Mouse (Mus musculus) limb, embryonic 12.5 days (tissue): ENCODE data around the gene Prrxl1. TPM values are rescaled to one million over a fixed set of nuclear protein-coding genes. Genes with fewer than 3 reads are reported as not detected.
A peak's percentile ranks its signal among the peaks of the same experiment; 100 is the strongest.

Experiments
- ATAC-seq: fragments of 200-750 bp; cut with Nextera tagmentation; 2 replicates; pipeline ENCODE4 v1.8.0; 2017; ENCODE audit warnings: low read depth, moderate TSS enrichment; ENCODE audit not compliant: insufficient number of reproducible peaks, insufficient read depth, low FRiP score, low TSS enrichment
- H3K27ac ChIP-seq: fragments of 300-500 bp; sonication (generic); 2 replicates; pipeline ENCODE4 v1.5.1; 2016; ENCODE audit warnings: mild to moderate bottlenecking, moderate library complexity
- H3K27me3 ChIP-seq: fragments of 300-500 bp; sonication (generic); 2 replicates; pipeline ENCODE4 v1.6.1; 2016; ENCODE audit warnings: mild to moderate bottlenecking, moderate library complexity
- H3K36me3 ChIP-seq: fragments of 300-500 bp; sonication (generic); 2 replicates; pipeline ENCODE4 v1.6.1; 2016; ENCODE audit warnings: mild to moderate bottlenecking, moderate library complexity
- H3K4me1 ChIP-seq: fragments of 300-500 bp; sonication (generic); replicated peaks from 2 replicates; pipeline ENCODE4 v1.6.1; 2016
- H3K4me2 ChIP-seq: fragments of 300-500 bp; sonication (generic); 2 replicates; pipeline ENCODE4 v1.6.1; 2016; ENCODE audit warnings: mild to moderate bottlenecking, moderate library complexity
- H3K4me3 ChIP-seq: fragments of 300-500 bp; sonication (generic); replicated peaks from 2 replicates; pipeline ENCODE4 v1.5.1; 2016; ENCODE audit warnings: mild to moderate bottlenecking
- H3K9ac ChIP-seq: fragments of 300-500 bp; sonication (generic); replicated peaks from 2 replicates; pipeline ENCODE4 v1.6.1; 2016; ENCODE audit warnings: mild to moderate bottlenecking, moderate library complexity
- H3K9me3 ChIP-seq: fragments of 300-500 bp; sonication (generic); 2 replicates; pipeline ENCODE4 v1.6.1; 2016; ENCODE audit warnings: mild to moderate bottlenecking, moderate library complexity
- WGBS: fragments of 180-500 bp; shearing (Covaris S2); methylation state at CpG from one replicate; pipeline ENCODE4 v1.1.7; 2016; 5-methylcytosine and 5-hydroxymethylcytosine counted together
- polyA plus RNA-seq: library from polyadenylated mRNA; unstranded; fragments of >200 nt; fragmentation: Nextera tagmentation; extraction: Ambion mirVana; gene quantifications from 2 replicates; pipeline ENCODE4 v1.2.1, GENCODE M21; 2016

Prrxl1 gene
- polyA plus RNA-seq, 1 experiment from 2014 or later: 0.59 TPM

- Histone ChIP-seq H3K27ac (peak overlapping the region; percentile 67; the same call in 1 of the 2 replicates), H3K36me3 (no peaks in the 10 kb centered on the region), H3K9me3 (no peaks in the 10 kb centered on the region), H3K4me2 (peak overlapping the region; percentile 2; the same call in 1 of the 2 replicates), H3K4me3 (no peak overlapping the region), H3K27me3 (no peaks in the 10 kb centered on the region), H3K4me1 (peaks cover 17% of the 10 kb centered on the region), H3K9ac (no peak overlapping the region; the same call in 1 of the 2 replicates)
- WGBS: 64% methylated on average over 19 of the region's 19 CpGs
- ATAC-seq: no peak
Measured at GRCm38 (mm10) chr14:32684735-32685105, 85.5 kb downstream of the Prrxl1 start.

GRCm38 (mm10) chr14:32685124-32685826 lies 86.1 kb downstream of the Prrxl1 start, which contains the start of gene 3425401B19Rik:
TSS of gene 3425401B19Rik (minus strand) at chr14:32685293.
- Histone ChIP-seq H3K36me3 (no peaks in the 10 kb centered on the region), H3K4me2 (peak within 1 kb of the TSS; percentile 2; the same call in 1 of the 2 replicates), H3K27me3 (no peaks in the 10 kb centered on the region), H3K9me3 (no peaks in the 10 kb centered on the region), H3K27ac (peak within 1 kb of the TSS; percentile 67; the same call in 1 of the 2 replicates), H3K4me3 (no peak within 1 kb of the TSS), H3K4me1 (peaks cover 17% of the 10 kb centered on the region), H3K9ac (no peak within 1 kb of the TSS; the same call in 1 of the 2 replicates)
- no peak for ATAC-seq
- 46% methylated on average over 16 of the region's 16 CpGs for WGBS

- 87% methylated on average over 2 of the region's 2 CpGs for WGBS
- no peak for ATAC-seq
- H3K9ac ChIP-seq: no peak overlapping the region
- H3K4me3 ChIP-seq: no peak overlapping the region
- H3K27ac ChIP-seq: no peak overlapping the region
- no peaks in the 10 kb centered on the region for H3K9me3 ChIP-seq
- H3K4me2 ChIP-seq: no peak overlapping the region
- H3K4me1 ChIP-seq: peaks cover 23% of the 10 kb centered on the region
- H3K36me3 ChIP-seq: no peaks in the 10 kb centered on the region
- no peaks in the 10 kb centered on the region for H3K27me3 ChIP-seq
Measured at GRCm38 (mm10) chr14:32695906-32696305, 96.7 kb downstream of the Prrxl1 start.

- no peak overlapping the region for H3K27ac ChIP-seq
Measured at GRCm38 (mm10) chr14:32696344-32696743, 97.1 kb downstream of the Prrxl1 start.

GRCm38 (mm10) chr14:32697774-32698173 lies 98.6 kb downstream of the Prrxl1 start:
- 81% methylated on average over 8 of the region's 8 CpGs for WGBS
- no peak for ATAC-seq
- no peaks in the 10 kb centered on the region for H3K27me3 ChIP-seq

More at GRCm38 (mm10) chr14:32696344-32696743, 97.1 kb downstream of the Prrxl1 start:
- H3K4me1 ChIP-seq: peaks cover 26% of the 10 kb centered on the region
- no peak overlapping the region for H3K9ac ChIP-seq
- ATAC-seq: no peak
- 81% methylated on average over 2 of the region's 2 CpGs for WGBS
- no peaks in the 10 kb centered on the region for H3K36me3 ChIP-seq
- no peaks in the 10 kb centered on the region for H3K27me3 ChIP-seq
- H3K9me3 ChIP-seq: no peaks in the 10 kb centered on the region
- no peak overlapping the region for H3K4me2 ChIP-seq
- H3K4me3 ChIP-seq: no peak overlapping the region

GRCm38 (mm10) chr14:32698556-32698955 lies 99.3 kb downstream of the Prrxl1 start:
- no peak for ATAC-seq

More at GRCm38 (mm10) chr14:32697774-32698173, 98.6 kb downstream of the Prrxl1 start:
- Histone ChIP-seq H3K36me3 (no peaks in the 10 kb centered on the region), H3K4me1 (peaks cover 23% of the 10 kb centered on the region), H3K4me3 (no peak overlapping the region), H3K9ac (no peak overlapping the region), H3K27ac (no peak overlapping the region), H3K4me2 (no peak overlapping the region), H3K9me3 (no peaks in the 10 kb centered on the region)

More at GRCm38 (mm10) chr14:32698556-32698955, 99.3 kb downstream of the Prrxl1 start:
- Histone ChIP-seq H3K9me3 (no peaks in the 10 kb centered on the region), H3K27ac (no peak overlapping the region), H3K4me2 (no peak overlapping the region), H3K9ac (no peak overlapping the region), H3K36me3 (no peaks in the 10 kb centered on the region), H3K4me1 (peaks cover 23% of the 10 kb centered on the region), H3K4me3 (no peak overlapping the region), H3K27me3 (no peaks in the 10 kb centered on the region)
- WGBS: 91% methylated on average over 3 of the region's 3 CpGs

Other genes starting within 250 kb of the Prrxl1 start
- not detected in 2 replicates for gene 1700024G13Rik, start 211.0 kb upstream of the Prrxl1 start, polyA plus RNA-seq
- gene Slc18a3, start 134.6 kb upstream of the Prrxl1 start, polyA plus RNA-seq: not detected in 2 replicates
- not detected in 2 replicates for gene Chat, start 133.4 kb upstream of the Prrxl1 start, polyA plus RNA-seq
- gene Ercc6, start 85.9 kb upstream of the Prrxl1 start, polyA plus RNA-seq: 27.6 and 28.5 TPM in 2 replicates
- 0.56 and 1.4 TPM in 2 replicates for gene 3425401B19Rik, start 85.9 kb downstream of the Prrxl1 start, polyA plus RNA-seq
- gene Tmem273, start 186.6 kb downstream of the Prrxl1 start, polyA plus RNA-seq: 0.31 and 0.68 TPM in 2 replicates
- gene Fam170b, start 234.6 kb downstream of the Prrxl1 start, polyA plus RNA-seq: not detected in 2 replicates